Mouse (Mus musculus) hindbrain, embryonic 16.5 days (tissue): ENCODE results near the gene Ncoa6. TPM values are rescaled to one million over a fixed set of nuclear protein-coding genes. Genes with fewer than 3 reads are reported as not detected.

ENCODE experiments used
- ATAC-seq: fragments of 200-750 bp; cut with Nextera tagmentation; 2 replicates; pipeline ENCODE4 v1.8.0; 2017; ENCODE audit warnings: moderate TSS enrichment, moderate library complexity
- H3K27ac ChIP-seq: fragments of 300-500 bp; sonication (generic); 2 replicates; pipeline ENCODE4 v1.5.1; 2014; ENCODE audit warnings: low read depth, mild to moderate bottlenecking, control low read depth, low read length, moderate library complexity
- H3K27me3 ChIP-seq: fragments of 300-500 bp; sonication (generic); replicated peaks from 2 replicates; pipeline ENCODE4 v1.6.1; 2014; ENCODE audit warnings: low read length; ENCODE audit not compliant: control insufficient read depth, insufficient read depth
- H3K36me3 ChIP-seq: fragments of 300-500 bp; sonication (generic); 2 replicates; pipeline ENCODE4 v1.6.1; 2014; ENCODE audit warnings: mild to moderate bottlenecking, low read length, moderate library complexity, mixed read lengths; ENCODE audit not compliant: control insufficient read depth, insufficient read depth
- H3K4me1 ChIP-seq: fragments of 300-500 bp; sonication (generic); 2 replicates; pipeline ENCODE4 v1.6.1; 2014; ENCODE audit warnings: low read depth, low read length; ENCODE audit not compliant: control insufficient read depth, insufficient read depth
- H3K4me2 ChIP-seq: fragments of 300-500 bp; sonication (generic); 2 replicates; pipeline ENCODE4 v1.6.1; 2014; ENCODE audit warnings: mild to moderate bottlenecking, low read length, control low read depth, moderate library complexity
- H3K4me3 ChIP-seq: fragments of 300-500 bp; sonication (generic); 2 replicates; pipeline ENCODE4 v1.5.1; 2014; ENCODE audit warnings: mild to moderate bottlenecking, low read length, control low read depth, moderate library complexity
- H3K9ac ChIP-seq: fragments of 300-500 bp; sonication (generic); 2 replicates; pipeline ENCODE4 v1.6.1; 2014; ENCODE audit warnings: low read depth, mild to moderate bottlenecking, control low read depth, low read length, moderate library complexity
- H3K9me3 ChIP-seq: fragments of 300-500 bp; sonication (generic); 2 replicates; pipeline ENCODE4 v1.6.1; 2014; ENCODE audit warnings: mild to moderate bottlenecking, low read length, moderate library complexity; ENCODE audit not compliant: control insufficient read depth
- WGBS: fragments of 180-500 bp; shearing (Covaris S2); extraction: QIAGEN DNeasy Blood & Tissue Kit; methylation state at CpG from one replicate; pipeline ENCODE4 v1.1.7; 2014; 5-methylcytosine and 5-hydroxymethylcytosine counted together
- polyA plus RNA-seq: library from polyadenylated mRNA; unstranded; fragments of >200 nt; fragmentation: Nextera tagmentation; extraction: Ambion mirVana; gene quantifications from 2 replicates; pipeline ENCODE4 v1.2.1, GENCODE M21; 2015

Gene Ncoa6
- polyA plus RNA-seq, 1 experiment from 2014 or later, result 15.8 TPM

DNA sequence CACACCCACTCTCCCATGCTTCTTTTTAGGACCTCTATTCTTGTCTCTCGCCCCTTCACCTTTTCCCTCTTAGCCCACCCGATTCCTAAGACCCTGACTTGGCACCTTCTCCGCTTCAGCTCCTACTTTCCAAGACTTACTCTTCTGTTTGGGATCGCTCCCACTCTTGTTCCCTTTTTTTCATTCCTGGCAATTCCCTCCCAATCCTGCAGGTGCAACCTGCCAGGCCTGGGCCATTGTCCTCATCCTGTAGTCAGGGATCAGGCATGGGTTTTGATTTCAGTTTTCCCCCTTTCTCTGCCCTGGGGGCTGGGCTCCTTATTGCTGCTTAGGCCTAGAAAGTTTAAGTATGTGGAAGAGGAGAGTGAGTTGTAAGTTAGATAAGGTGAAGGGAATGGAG, 86.6 kb downstream of the Ncoa6 start:
- Histone ChIP-seq H3K27me3 (no peaks in the 10 kb centered on the region), H3K9me3 (no peaks in the 10 kb centered on the region), H3K9ac (no peak overlapping the region), H3K36me3 (peaks cover 14% of the 10 kb centered on the region; the same call in 1 of the 2 replicates), H3K4me3 (no peak overlapping the region), H3K4me1 (peaks cover 37% of the 10 kb centered on the region), H3K27ac (no peak overlapping the region), H3K4me2 (no peak overlapping the region)
- 72% methylated on average over 4 of the region's 4 CpGs for WGBS
- ATAC-seq, result no peak

DNA sequence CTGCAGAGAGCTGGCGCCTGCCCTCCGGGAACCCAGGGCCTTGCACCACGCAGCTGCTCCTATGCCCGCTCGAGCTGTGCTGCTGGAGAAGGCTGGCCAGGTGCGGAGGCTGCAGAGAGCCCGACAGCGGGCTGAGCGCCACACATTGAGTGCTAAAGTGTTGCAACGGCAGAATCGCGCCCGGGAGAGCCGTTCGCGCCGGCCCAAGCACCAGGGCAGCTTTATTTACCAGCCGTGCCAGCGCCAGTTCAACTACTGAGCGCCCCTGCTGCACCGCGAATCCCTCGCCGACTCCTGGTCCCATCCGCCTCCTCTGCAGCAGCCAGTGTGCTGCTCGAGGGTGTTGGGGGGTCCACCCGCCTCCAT, 87.2 kb downstream of the Ncoa6 start:
- peak overlapping the region; percentile 23; the same call in 1 of the 2 replicates for H3K9ac ChIP-seq
- peaks cover 14% of the 10 kb centered on the region; the same call in 1 of the 2 replicates for H3K36me3 ChIP-seq
- no peaks in the 10 kb centered on the region for H3K9me3 ChIP-seq
- no peak overlapping the region for H3K27ac ChIP-seq
- peaks cover 37% of the 10 kb centered on the region for H3K4me1 ChIP-seq
- no peak for ATAC-seq
- 12% methylated on average over 26 of the region's 27 CpGs for WGBS
- no peak overlapping the region for H3K4me3 ChIP-seq
- H3K4me2 ChIP-seq, result no peak overlapping the region
- H3K27me3 ChIP-seq, result no peaks in the 10 kb centered on the region

DNA sequence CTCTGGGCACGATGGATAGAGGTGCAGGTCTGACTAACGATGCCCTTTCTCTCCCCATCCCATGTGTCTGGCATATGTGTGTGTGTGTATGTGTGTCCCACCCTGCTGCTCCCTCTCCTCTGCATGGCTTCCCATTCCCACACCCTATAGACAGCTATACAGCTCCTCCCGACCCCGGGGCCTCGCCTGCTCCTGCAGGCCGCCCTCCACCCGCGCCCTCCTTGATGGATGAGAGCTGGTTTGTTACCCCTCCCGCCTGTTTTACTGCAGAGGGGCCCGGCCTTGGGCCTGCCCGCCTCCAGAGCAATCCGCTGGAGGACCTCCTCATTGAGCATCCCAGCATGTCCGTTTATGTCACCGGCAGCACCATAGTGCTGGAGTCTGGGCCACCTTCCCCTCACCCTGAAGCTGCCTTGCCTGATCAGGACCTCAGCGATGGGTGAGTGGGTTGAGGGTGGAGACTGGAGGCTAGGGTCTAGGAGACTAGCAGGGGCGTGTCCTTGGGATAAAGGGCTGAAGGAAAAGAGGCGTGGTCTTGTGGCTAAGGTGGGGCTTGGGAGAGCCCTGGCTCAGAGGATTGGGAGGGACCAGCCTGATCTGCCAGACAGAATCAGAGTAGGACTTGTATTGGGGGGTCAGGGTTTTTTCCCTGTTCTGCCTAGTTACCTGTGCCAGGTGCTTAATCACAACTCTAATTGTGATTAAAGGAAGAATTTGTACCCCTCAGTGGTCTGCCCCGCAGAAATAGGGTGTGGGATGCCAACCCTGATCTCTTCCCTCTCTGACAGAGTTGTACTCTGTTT, 87.8 kb downstream of the Ncoa6 start:
- H3K9ac ChIP-seq, result peak overlapping the region; percentile 29
- no peaks in the 10 kb centered on the region for H3K9me3 ChIP-seq
- 0 out of 2 replicates have a peak overlapping the region, but pooled peaks have one; percentile 11 for H3K4me2 ChIP-seq
- 37% methylated on average over 18 of the region's 18 CpGs for WGBS
- no peak overlapping the region for H3K4me3 ChIP-seq
- no peak for ATAC-seq
- no peak overlapping the region for H3K27ac ChIP-seq
- H3K4me1 ChIP-seq, result peaks cover 38% of the 10 kb centered on the region
- H3K36me3 ChIP-seq, result peaks cover 14% of the 10 kb centered on the region; the same call in 1 of the 2 replicates
- no peaks in the 10 kb centered on the region for H3K27me3 ChIP-seq

DNA sequence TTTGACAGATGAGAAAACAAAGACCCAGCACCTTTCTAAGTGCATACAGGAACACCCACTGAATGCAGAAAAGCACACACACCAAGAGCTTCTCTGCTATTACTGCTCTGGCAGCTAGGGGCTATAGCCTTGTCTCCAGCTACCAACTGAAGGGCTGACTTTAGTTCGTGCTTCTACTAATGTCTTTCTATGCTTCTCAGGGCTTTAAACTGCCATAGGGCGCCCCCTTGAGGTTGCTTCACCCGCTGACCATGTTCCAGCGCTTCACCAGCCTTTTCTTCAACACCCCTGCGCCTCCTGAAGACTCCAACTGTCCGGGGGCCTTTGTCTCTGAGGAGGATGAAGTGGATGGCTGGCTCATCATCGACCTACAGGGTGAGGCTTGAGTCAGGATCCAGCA, 88.6 kb downstream of the Ncoa6 start:
- ATAC-seq, result no peak

DNA sequence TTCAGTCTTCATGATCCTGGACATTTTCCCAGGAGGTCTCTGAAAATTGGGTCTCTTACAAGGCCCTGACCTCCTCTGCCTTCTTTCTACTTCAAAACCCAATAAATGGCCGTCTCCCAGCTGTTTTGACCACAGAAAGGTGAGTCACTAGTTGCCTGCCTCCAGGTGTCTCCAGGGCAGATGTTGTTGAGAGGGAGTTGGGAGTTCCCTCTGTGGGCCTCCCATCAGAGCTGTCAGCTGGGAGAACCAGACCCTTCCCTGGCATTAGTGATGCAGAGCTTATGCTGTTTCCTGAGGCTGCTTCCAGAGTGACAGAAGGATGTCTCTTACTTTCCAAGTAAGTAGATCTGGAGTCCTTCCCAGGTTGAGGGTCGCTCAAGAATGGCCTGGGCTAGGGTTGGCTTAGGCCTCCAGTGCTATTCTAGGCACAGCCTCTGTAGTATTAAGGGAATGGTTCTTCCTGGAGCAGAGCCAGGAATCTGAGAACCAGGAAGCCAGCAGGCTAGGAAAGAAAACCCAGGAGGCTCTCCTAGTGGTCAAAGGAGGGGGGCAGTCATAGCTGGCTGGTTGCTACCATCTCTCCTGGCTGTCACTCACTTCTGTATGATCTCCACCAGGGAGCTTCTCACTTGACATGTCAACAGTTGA, 90.8 kb downstream of the Ncoa6 start:
- H3K9me3 ChIP-seq, result no peaks in the 10 kb centered on the region
- peaks cover 6% of the 10 kb centered on the region; the same call in 1 of the 2 replicates for H3K36me3 ChIP-seq
- H3K4me3 ChIP-seq, result peak overlapping the region; percentile 64
- H3K9ac ChIP-seq, result peak overlapping the region; percentile 94
- peak overlapping the region; percentile 99 for H3K27ac ChIP-seq
- H3K4me2 ChIP-seq, result peak overlapping the region; percentile 67
- WGBS, result 73% methylated on average over 2 of the region's 2 CpGs
- peaks cover 48% of the 10 kb centered on the region for H3K4me1 ChIP-seq
- no peak for ATAC-seq
- no peaks in the 10 kb centered on the region for H3K27me3 ChIP-seq

More for the DNA sequence above, 88.6 kb downstream of the Ncoa6 start:
- Histone ChIP-seq H3K36me3 (peaks cover 14% of the 10 kb centered on the region; the same call in 1 of the 2 replicates), H3K4me1 (peaks cover 46% of the 10 kb centered on the region), H3K27ac (no peak overlapping the region), H3K9ac (no peak overlapping the region), H3K4me3 (no peak overlapping the region), H3K4me2 (peak overlapping the region; percentile 4; the same call in 1 of the 2 replicates), H3K9me3 (no peaks in the 10 kb centered on the region), H3K27me3 (no peaks in the 10 kb centered on the region)
- 20% methylated on average over 7 of the region's 7 CpGs for WGBS

DNA sequence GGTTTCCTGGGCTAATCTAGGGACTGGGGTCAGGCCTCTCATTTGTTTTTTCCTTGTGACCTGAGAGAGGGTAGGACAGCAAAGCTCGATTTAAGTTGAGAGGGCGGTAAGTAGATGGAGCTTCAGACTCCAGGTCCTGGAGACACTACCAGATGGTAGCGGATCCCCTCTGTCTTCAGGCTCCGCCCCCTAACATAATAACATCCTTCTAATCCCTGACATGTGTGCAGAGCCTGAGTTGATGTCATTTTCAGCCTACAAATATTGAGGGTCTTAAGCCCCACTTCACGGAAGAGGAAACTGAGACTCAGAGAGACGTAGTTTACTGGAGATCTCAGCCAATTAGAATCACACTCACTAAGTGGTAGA, 91.4 kb downstream of the Ncoa6 start:
- Histone ChIP-seq H3K4me3 (peak overlapping the region; percentile 64), H3K9ac (peak overlapping the region; percentile 94), H3K27ac (peak overlapping the region; percentile 99), H3K36me3 (peaks cover 3% of the 10 kb centered on the region; the same call in 1 of the 2 replicates), H3K27me3 (no peaks in the 10 kb centered on the region), H3K4me2 (peak overlapping the region; percentile 67), H3K4me1 (peaks cover 48% of the 10 kb centered on the region), H3K9me3 (no peaks in the 10 kb centered on the region)
- ATAC-seq, result peak; percentile 41
- 15% methylated on average over 6 of the region's 6 CpGs for WGBS

DNA sequence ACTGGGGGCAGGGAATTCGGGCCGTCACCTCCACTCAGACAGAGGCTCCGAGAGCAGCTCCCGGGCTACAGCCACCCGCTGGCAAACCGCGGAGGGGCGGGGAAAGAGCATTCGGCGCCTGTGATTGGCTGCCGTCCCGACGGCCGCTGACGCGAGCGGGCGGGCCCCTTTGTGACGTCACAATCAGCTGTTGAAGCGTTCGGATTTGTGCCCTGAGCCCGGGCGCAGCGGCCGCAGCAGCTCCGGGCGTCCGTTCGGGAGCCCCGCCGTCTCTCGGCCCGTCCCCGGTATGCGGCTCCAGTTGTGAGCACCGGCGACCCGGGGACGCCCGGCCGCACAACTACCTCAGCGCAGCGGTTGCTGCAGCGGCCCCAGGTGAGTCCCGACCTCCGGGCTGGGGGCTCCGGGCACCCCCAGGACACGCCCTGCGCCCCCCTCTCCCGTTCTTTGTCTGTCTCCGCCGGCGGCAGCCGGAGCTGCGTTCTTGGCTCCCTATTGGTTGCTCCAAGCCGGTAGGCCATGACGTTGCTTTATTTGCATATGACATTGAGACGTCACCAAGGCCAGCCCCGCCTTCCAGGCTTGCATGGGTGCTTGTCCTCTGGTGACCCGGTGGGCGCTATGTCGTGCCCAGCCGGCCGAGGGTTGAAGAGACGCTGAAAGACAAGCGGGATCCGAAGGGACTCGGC, 91.9 kb downstream of the Ncoa6 start:
- peak; percentile 94 for ATAC-seq
- H3K9ac ChIP-seq, result peak overlapping the region; percentile 94
- peaks cover 3% of the 10 kb centered on the region; the same call in 1 of the 2 replicates for H3K36me3 ChIP-seq
- no peaks in the 10 kb centered on the region for H3K9me3 ChIP-seq
- H3K4me2 ChIP-seq, result peak overlapping the region; percentile 84
- peak overlapping the region; percentile 99 for H3K27ac ChIP-seq
- peaks cover 48% of the 10 kb centered on the region for H3K4me1 ChIP-seq
- H3K4me3 ChIP-seq, result peak overlapping the region; percentile 64
- WGBS, result under 1% methylated on average over 60 of the region's 68 CpGs
- H3K27me3 ChIP-seq, result no peaks in the 10 kb centered on the region

DNA sequence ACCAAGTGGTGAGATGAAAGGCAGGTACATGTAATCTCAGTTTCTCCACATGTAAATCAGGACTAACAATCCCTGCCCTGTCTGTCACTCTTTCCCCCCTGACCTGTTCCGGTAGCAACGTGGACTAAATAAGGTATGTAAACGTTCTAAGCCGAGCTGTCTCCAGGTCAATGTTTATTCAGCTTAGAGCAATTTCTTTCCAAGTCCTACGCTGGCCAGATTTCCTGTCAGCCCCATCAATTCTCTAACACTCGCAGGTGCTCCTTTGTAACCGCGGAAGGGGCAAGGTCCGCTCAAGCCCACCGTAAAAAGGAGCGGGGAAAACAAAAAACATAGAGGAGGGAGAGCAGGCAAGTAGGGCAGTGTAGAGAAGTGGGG, 92.6 kb downstream of the Ncoa6 start:
- H3K27me3 ChIP-seq, result no peaks in the 10 kb centered on the region
- no peaks in the 10 kb centered on the region for H3K9me3 ChIP-seq
- under 1% methylated on average over 11 of the region's 11 CpGs for WGBS
- H3K27ac ChIP-seq, result peak overlapping the region; percentile 99
- peak overlapping the region; percentile 94 for H3K9ac ChIP-seq
- peak overlapping the region; percentile 84 for H3K4me2 ChIP-seq
- no peak for ATAC-seq
- peak overlapping the region; percentile 64 for H3K4me3 ChIP-seq
- H3K36me3 ChIP-seq, result peaks cover 3% of the 10 kb centered on the region; the same call in 1 of the 2 replicates
- H3K4me1 ChIP-seq, result peaks cover 41% of the 10 kb centered on the region
